Comparison of ENCODE assay signal across 24 mouse cellular contexts in genomic region chr15:87702821-87703220, GRCm38 (mm10).
"Had no signal": no experiment of that assay in that cellular context is flagged by ENCODE, and none has a peak within 500 bp of the region (broad histone marks: within the 10 kb centered on the region; RNA-seq: fewer than 3 reads in every experiment).

No protein-coding gene starts in this region.

- H3K4me2 ChIP-seq: heart, embryonic 11.5 days; heart, embryonic 13.5 days; heart, embryonic 15.5 days; hindbrain, embryonic 13.5 days; hindbrain, embryonic 15.5 days; limb, embryonic 13.5 days; limb, embryonic 15.5 days; liver, embryonic 12.5 days had no signal

- DNase-seq: gastrocnemius, postnatal 14 days; gastrocnemius, postnatal 36 days; heart, adult 11 months; heart, adult 2 months; heart, postnatal 14 days; heart, postnatal 36 days; kidney, adult 11 months; kidney, adult 2 months; kidney, adult 9 months; kidney, postnatal 10 days; layer of hippocampus, postnatal 36 days; left cerebral cortex, postnatal 4 days; lung, adult 18-20 months had no signal

- H3K9ac ChIP-seq: heart, embryonic 13.5 days; heart, embryonic 15.5 days; hindbrain, embryonic 13.5 days; hindbrain, embryonic 15.5 days; limb, embryonic 13.5 days; limb, embryonic 15.5 days; liver, embryonic 12.5 days; liver, embryonic 14.5 days had no signal

- H3K27ac ChIP-seq: heart, adult 2 months; heart, embryonic 13.5 days; heart, embryonic 15.5 days; hindbrain, embryonic 13.5 days; hindbrain, embryonic 15.5 days; hindbrain, postnatal 0 days; limb, embryonic 13.5 days; limb, embryonic 15.5 days; liver, embryonic 12.5 days; liver, embryonic 14.5 days had no signal

- H3K9me3 ChIP-seq: heart, embryonic 13.5 days; heart, embryonic 15.5 days; hindbrain, embryonic 15.5 days; limb, embryonic 15.5 days had no signal

- ATAC-seq: hindbrain, postnatal 0 days; intestine, embryonic 16.5 days; liver, embryonic 12.5 days had no signal

- H3K4me3 ChIP-seq: heart, adult 2 months; heart, embryonic 13.5 days; heart, embryonic 15.5 days; hindbrain, embryonic 13.5 days; hindbrain, embryonic 15.5 days; limb, embryonic 13.5 days; limb, embryonic 15.5 days; liver, embryonic 12.5 days had no signal

- H3K4me1 ChIP-seq: heart, embryonic 15.5 days; liver, embryonic 12.5 days had no signal

- H3K36me3 ChIP-seq: heart, embryonic 13.5 days; heart, embryonic 15.5 days; limb, embryonic 13.5 days; limb, embryonic 15.5 days; liver, embryonic 12.5 days had no signal

- H3K27me3 ChIP-seq: heart, embryonic 13.5 days; heart, embryonic 15.5 days; hindbrain, embryonic 13.5 days; hindbrain, embryonic 15.5 days; limb, embryonic 15.5 days; liver, embryonic 12.5 days had no signal
